In the genomic region with DNA sequence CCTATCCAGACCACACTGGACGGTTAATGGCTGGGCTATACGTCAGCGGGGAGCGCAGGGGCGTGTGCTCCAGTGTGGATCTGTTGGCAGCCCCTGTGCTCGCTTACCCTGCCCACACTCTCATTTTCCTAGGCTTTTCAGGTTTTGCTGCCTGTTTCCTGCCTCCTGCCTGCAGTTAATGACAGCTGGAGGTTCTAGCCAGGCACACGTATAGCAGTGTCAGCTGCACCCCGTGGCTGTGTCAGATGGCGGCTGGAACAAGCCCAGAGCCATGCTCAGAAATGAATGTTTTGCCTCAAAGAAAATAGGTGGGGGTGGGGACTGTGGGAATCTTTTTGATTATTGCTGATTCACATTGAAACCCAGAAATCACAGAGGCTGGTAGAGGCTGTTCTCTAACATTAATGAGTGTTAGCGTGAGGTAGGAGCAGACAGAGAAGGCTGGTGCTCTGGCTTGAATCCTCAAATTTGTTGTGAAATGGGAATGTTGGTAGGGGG, we compare ENCODE assay signal across 11 mouse cellular contexts.
DNase-seq lines count a peak whose midpoint lies in the region; ATAC-seq and TF ChIP-seq lines count a peak whose summit lies in the region.
"Had no signal": no experiment of that assay in that cellular context is flagged by ENCODE, and none has a peak within 500 bp of the region (broad histone marks: within the 10 kb centered on the region; RNA-seq: fewer than 3 reads in every experiment).

No protein-coding gene starts in this region.

- no peaks in the 10 kb centered on the region for H3K36me3 ChIP-seq in embryonic facial prominence, embryonic 13.5 days
- H3K36me3 ChIP-seq in neural tube, embryonic 15.5 days = no peaks in the 10 kb centered on the region
- H3K36me3 ChIP-seq: liver, embryonic 13.5 days had no signal

- peak overlapping the region; percentile 39; the same call in 1 of the 2 replicates for H3K27ac ChIP-seq in embryonic facial prominence, embryonic 13.5 days
- H3K27ac ChIP-seq in layer of hippocampus, adult 2 months = peak overlapping the region; percentile 88
- peak overlapping the region; percentile 66; the same call in 1 of the 2 replicates for H3K27ac ChIP-seq in neural tube, embryonic 15.5 days (replicated peaks)
- H3K27ac ChIP-seq: gastrocnemius, adult 2 months; liver, embryonic 13.5 days had no signal

- no peak overlapping the region for H3K4me2 ChIP-seq in embryonic facial prominence, embryonic 13.5 days
- H3K4me2 ChIP-seq in neural tube, embryonic 15.5 days = peak overlapping the region; percentile 11; the same call in 1 of the 2 replicates
- H3K4me2 ChIP-seq: liver, embryonic 13.5 days had no signal

- H3K4me3 ChIP-seq in embryonic facial prominence, embryonic 13.5 days = no peak overlapping the region
- H3K4me3 ChIP-seq in layer of hippocampus, adult 2 months = no peak overlapping the region
- H3K4me3 ChIP-seq in neural tube, embryonic 15.5 days (replicated peaks) = no peak overlapping the region
- H3K4me3 ChIP-seq: gastrocnemius, adult 2 months; liver, embryonic 13.5 days had no signal

- peak; percentile 28 for DNase-seq in retina, postnatal 1 day
- no peak for DNase-seq in retina, embryonic 14.5 days (ENCODE audit: low spot score)
- DNase-seq in layer of hippocampus, adult 2 months (ENCODE audit: low spot score in 2 of 2) = peak; percentile 59 to 74
- no peak for DNase-seq in gastrocnemius, adult 18-20 months (ENCODE audit: low spot score)
- DNase-seq in adrenal gland, adult 2 months = no peak
- DNase-seq: gastrocnemius, adult 2 months; liver, embryonic 13.5 days had no signal

- no peak for TF ChIP-seq CTCF in layer of hippocampus, adult 2 months (conservative IDR thresholded peaks at IDR 0.05)

- ATAC-seq in embryonic facial prominence, embryonic 13.5 days (ENCODE audit: insufficient number of reproducible peaks, insufficient read depth, low FRiP score, low TSS enrichment, low read depth) = 0 out of 2 replicates have a peak, but pooled peaks have one; percentile 48
- peak; percentile 71 for ATAC-seq in neural tube, embryonic 15.5 days (ENCODE audit: low FRiP score)
- ATAC-seq: inflammation-experienced regulatory T-cells, adult 6 months; Patski had no signal

- no peaks in the 10 kb centered on the region for H3K27me3 ChIP-seq in embryonic facial prominence, embryonic 13.5 days
- H3K27me3 ChIP-seq in neural tube, embryonic 15.5 days (replicated peaks) = no peaks in the 10 kb centered on the region
- H3K27me3 ChIP-seq: liver, embryonic 13.5 days; Patski had no signal

- peaks cover 49% of the 10 kb centered on the region for H3K4me1 ChIP-seq in embryonic facial prominence, embryonic 13.5 days
- peaks cover 15% of the 10 kb centered on the region for H3K4me1 ChIP-seq in neural tube, embryonic 15.5 days
- H3K4me1 ChIP-seq: liver, embryonic 13.5 days had no signal

- no peaks in the 10 kb centered on the region for H3K9me3 ChIP-seq in embryonic facial prominence, embryonic 13.5 days
- H3K9me3 ChIP-seq in neural tube, embryonic 15.5 days (replicated peaks) = no peaks in the 10 kb centered on the region
- H3K9me3 ChIP-seq: liver, embryonic 13.5 days had no signal

- WGBS in embryonic facial prominence, embryonic 13.5 days = 43% methylated on average over 10 of the region's 10 CpGs
- 39% methylated on average over 10 of the region's 10 CpGs for WGBS in neural tube, embryonic 15.5 days

- 0 out of 2 replicates have a peak overlapping the region, but pooled peaks have one; percentile 40 for H3K9ac ChIP-seq in embryonic facial prominence, embryonic 13.5 days
- H3K9ac ChIP-seq in neural tube, embryonic 15.5 days (replicated peaks) = no peak overlapping the region
- H3K9ac ChIP-seq: liver, embryonic 13.5 days had no signal

Comparison
In these comparisons a context has a peak if more than half of its experiments do, and no peak if none do; other contexts are left out.
1. DNase-seq: peak in retina, postnatal 1 day (single experiment) and layer of hippocampus, adult 2 months (2 of 2); none in retina, embryonic 14.5 days (single experiment), gastrocnemius, adult 18-20 months (single experiment) and adrenal gland, adult 2 months (single experiment).
2. Peak in every context shown above with its lines, with median percentiles within 50 percentile points of each other: H3K27ac ChIP-seq.